Mouse (Mus musculus) thymus, postnatal 0 days (tissue): Measurements from ENCODE around the gene Ppp5c. TPM values are rescaled to one million over a fixed set of nuclear protein-coding genes. Genes with fewer than 3 reads are reported as not detected.

Source experiments
- DNase-seq: peaks from one replicate; pipeline ENCODE4 v3.0.0-alpha.2; 2015; ENCODE audit warnings: low spot score
- polyA plus RNA-seq: library from polyadenylated mRNA; unstranded; fragments of >200 nt; fragmentation: Nextera tagmentation; extraction: Ambion mirVana; gene quantifications from 2 replicates; pipeline ENCODE4 v1.2.1, GENCODE M21; 2015

The Ppp5c gene
- polyA plus RNA-seq, result 120 TPM in 2 replicates

- peak; percentile 82 for DNase-seq
These were observed at the start of gene Ppp5c for GRCm38 (mm10) chr7:17027588-17028343. Gene Ppp5c, minus strand, starts transcription at chr7:17027924.

- no peak for DNase-seq
These were observed 48.8 kb upstream of the Ppp5c start for GRCm38 (mm10) chr7:17076542-17076941.

- peak; percentile 59 for DNase-seq
These were observed 46.3 kb upstream of the Ppp5c start, which contains the start of gene Psg16 for GRCm38 (mm10) chr7:17073904-17074615. Gene Psg16, plus strand, starts transcription at chr7:17074040.

- no peak for DNase-seq
These were observed 45.8 kb upstream of the Ppp5c start for GRCm38 (mm10) chr7:17073513-17073903.

- peak; percentile 0 for DNase-seq
These were observed 39.9 kb upstream of the Ppp5c start for GRCm38 (mm10) chr7:17067651-17068050.

GRCm38 (mm10) chr7:17067000-17067399 lies 39.3 kb upstream of the Ppp5c start:
- DNase-seq, result no peak

GRCm38 (mm10) chr7:17066412-17066811 lies 38.7 kb upstream of the Ppp5c start:
- DNase-seq, result peak; percentile 71

GRCm38 (mm10) chr7:17065620-17066019 lies 37.9 kb upstream of the Ppp5c start:
- no peak for DNase-seq

- DNase-seq, result no peak
These were observed 35.1 kb upstream of the Ppp5c start for GRCm38 (mm10) chr7:17062845-17063244.

GRCm38 (mm10) chr7:17062389-17062788 lies 34.7 kb upstream of the Ppp5c start, which contains the start of gene Hif3a:
Gene Hif3a, minus strand, starts transcription at chr7:17062427.
- no peak for DNase-seq

GRCm38 (mm10) chr7:17060782-17061605 lies 33.3 kb upstream of the Ppp5c start:
- DNase-seq, result peak; percentile 43

- peak; percentile 17 for DNase-seq
These were observed 32.5 kb upstream of the Ppp5c start for GRCm38 (mm10) chr7:17060031-17060781.

- DNase-seq, result peak; percentile 36
These were observed 31.7 kb upstream of the Ppp5c start for GRCm38 (mm10) chr7:17059463-17059844.

GRCm38 (mm10) chr7:17058816-17059462 lies 31.2 kb upstream of the Ppp5c start:
- peak; percentile 9 for DNase-seq

GRCm38 (mm10) chr7:17058071-17058689 lies 30.5 kb upstream of the Ppp5c start:
- peak; percentile 76 for DNase-seq

GRCm38 (mm10) chr7:17056601-17057523 lies 29.1 kb upstream of the Ppp5c start:
- peak; percentile 65 for DNase-seq

GRCm38 (mm10) chr7:17056081-17056581 lies 28.4 kb upstream of the Ppp5c start:
- DNase-seq, result peak; percentile 75

- no peak for DNase-seq
These were observed 27.7 kb upstream of the Ppp5c start for GRCm38 (mm10) chr7:17055287-17055946.
